In genomic region chr1:20653513-20654506, GRCm38 (mm10) we compare ENCODE assay signal across 24 mouse cellular contexts. TPM values are rescaled to one million over a fixed set of nuclear protein-coding genes. Genes with fewer than 3 reads are reported as not detected.
DNase-seq lines count a peak whose midpoint lies in the region; ATAC-seq and TF ChIP-seq lines count a peak whose summit lies in the region.
"Had no signal": no experiment of that assay in that cellular context is flagged by ENCODE, and none has a peak within 500 bp of the region (broad histone marks: within the 10 kb centered on the region; RNA-seq: fewer than 3 reads in every experiment).

No protein-coding gene starts in this region.

- ATAC-seq in stomach, embryonic 15.5 days (ENCODE audit: insufficient read depth, low FRiP score, low read depth), result no peak; the same call in 1 of the 2 replicates
- ATAC-seq in stomach, postnatal 0 days (ENCODE audit: low FRiP score, low TSS enrichment), result no peak
- ATAC-seq: activated CD4-positive, CD25-positive, alpha-beta regulatory T cell, adult 4 months; CD4-positive, CD25-positive, alpha-beta regulatory T cell, adult 4 months; inflammation-experienced regulatory T-cells, adult 6 months had no signal

- WGBS in stomach, embryonic 15.5 days, result 46% methylated on average over 6 of the region's 6 CpGs
- WGBS in stomach, postnatal 0 days, result 52% methylated on average over 6 of the region's 6 CpGs

- no peak overlapping the region for H3K4me2 ChIP-seq in stomach, embryonic 15.5 days
- H3K4me2 ChIP-seq in stomach, postnatal 0 days (replicated peaks; ENCODE audit: low read depth), result no peak overlapping the region
- H3K4me2 ChIP-seq: forebrain, embryonic 12.5 days; heart, embryonic 12.5 days; hindbrain, embryonic 13.5 days; midbrain, embryonic 12.5 days had no signal

- TF ChIP-seq CTCF in stomach, postnatal 0 days (IDR thresholded peaks at IDR 0.05; ENCODE audit: low read depth), result no peak

- intact Hi-C loops in left cerebral cortex, postnatal 4 days (cut with DNase I), result no loop called here

- DNase-seq in adrenal gland, postnatal 36 days, result peak; percentile 0 to 10
- DNase-seq in adrenal gland, postnatal 14 days, result no peak
- no peak for DNase-seq in stomach, postnatal 0 days (ENCODE audit: low spot score)
- peak; percentile 60 for DNase-seq in kidney, postnatal 10 days
- no peak for DNase-seq in cerebellum, adult 11 months
- no peak for DNase-seq in layer of hippocampus, adult 8-10 months (ENCODE audit: low spot score in 2 of 2)
- DNase-seq in left cerebral cortex, postnatal 4 days, result no peak
- DNase-seq: cerebellum, adult 2 months; cerebellum, postnatal 36 days; heart, adult 11 months; heart, postnatal 14 days; layer of hippocampus, adult 9-11 months; right cerebral cortex, postnatal 14 days; thymus, adult 2 months had no signal

- H3K27ac ChIP-seq in stomach, embryonic 15.5 days, result 0 out of 2 replicates have a peak overlapping the region, but pooled peaks have one; percentile 6
- H3K27ac ChIP-seq in stomach, postnatal 0 days (replicated peaks), result no peak overlapping the region
- H3K27ac ChIP-seq: embryonic facial prominence, embryonic 10.5 days; forebrain, embryonic 12.5 days; hindbrain, embryonic 13.5 days; macrophage; midbrain, embryonic 12.5 days had no signal

- H3K4me3 ChIP-seq in stomach, embryonic 15.5 days (replicated peaks), result no peak overlapping the region
- no peak overlapping the region for H3K4me3 ChIP-seq in stomach, postnatal 0 days (ENCODE audit: low read depth, low read length)
- H3K4me3 ChIP-seq: embryonic facial prominence, embryonic 10.5 days; forebrain, embryonic 12.5 days; heart, embryonic 12.5 days; hindbrain, embryonic 13.5 days; midbrain, embryonic 12.5 days had no signal

- no peak for TF ChIP-seq EP300 in stomach, postnatal 0 days (optimal IDR thresholded peaks at IDR 0.05)

- H3K9me3 ChIP-seq in stomach, embryonic 15.5 days, result no peaks in the 10 kb centered on the region
- no peaks in the 10 kb centered on the region for H3K9me3 ChIP-seq in stomach, postnatal 0 days (ENCODE audit: control insufficient read depth, low read length)
- H3K9me3 ChIP-seq: embryonic facial prominence, embryonic 10.5 days; forebrain, embryonic 12.5 days; heart, embryonic 12.5 days; hindbrain, embryonic 13.5 days; midbrain, embryonic 12.5 days had no signal

- no peaks in the 10 kb centered on the region for H3K36me3 ChIP-seq in stomach, embryonic 15.5 days
- H3K36me3 ChIP-seq in stomach, postnatal 0 days (ENCODE audit: control insufficient read depth, insufficient read depth, low read length), result no peaks in the 10 kb centered on the region
- H3K36me3 ChIP-seq: embryonic facial prominence, embryonic 10.5 days; forebrain, embryonic 12.5 days; heart, embryonic 12.5 days; hindbrain, embryonic 13.5 days; midbrain, embryonic 12.5 days had no signal

- no peaks in the 10 kb centered on the region for H3K4me1 ChIP-seq in stomach, embryonic 15.5 days
- no peaks in the 10 kb centered on the region for H3K4me1 ChIP-seq in stomach, postnatal 0 days (replicated peaks; ENCODE audit: control insufficient read depth, insufficient read depth)
- H3K4me1 ChIP-seq: embryonic facial prominence, embryonic 10.5 days; forebrain, embryonic 12.5 days; heart, embryonic 12.5 days; hindbrain, embryonic 13.5 days; midbrain, embryonic 12.5 days had no signal

- no peaks in the 10 kb centered on the region for H3K27me3 ChIP-seq in stomach, embryonic 15.5 days (replicated peaks)
- H3K27me3 ChIP-seq in stomach, postnatal 0 days (ENCODE audit: control insufficient read depth, insufficient read depth, low read length), result no peaks in the 10 kb centered on the region
- H3K27me3 ChIP-seq: forebrain, embryonic 12.5 days; heart, embryonic 12.5 days; hindbrain, embryonic 13.5 days; midbrain, embryonic 12.5 days had no signal

- no peak overlapping the region for H3K9ac ChIP-seq in stomach, embryonic 15.5 days
- H3K9ac ChIP-seq in stomach, postnatal 0 days (ENCODE audit: low read length), result no peak overlapping the region
- H3K9ac ChIP-seq: forebrain, embryonic 12.5 days; heart, embryonic 12.5 days; hindbrain, embryonic 13.5 days; midbrain, embryonic 12.5 days had no signal

RNA-seq across cellular contexts. Expression of gene Pkhd1, which starts 35.9 kb away (rescaled TPM):
- under 1 TPM in 1 of 2 experiments, not detected in 1; 0.03 TPM for total RNA-seq in adrenal gland, postnatal 36 days (2021)
- total RNA-seq in adrenal gland, postnatal 14 days (2021), result 0.04 and 0.78 TPM in 2 replicates
- 1.1 and 1.6 TPM in 2 replicates for polyA plus RNA-seq in stomach, embryonic 15.5 days (2015; fragmentation: Nextera tagmentation; extraction: Ambion mirVana)
- polyA plus RNA-seq in stomach, postnatal 0 days (2015; fragmentation: Nextera tagmentation; extraction: Ambion mirVana), result 0.39 and 0.57 TPM in 2 replicates
- total RNA-seq in layer of hippocampus, adult 8-10 months (2022), result under 1 TPM in 1 of 4 experiments, not detected in 3; 0.04 TPM
- under 1 TPM in 1 of 2 experiments, not detected in 1; 0.16 TPM for total RNA-seq in left cerebral cortex, postnatal 4 days (2021)
- total RNA-seq: heart, postnatal 14 days had no signal
- polyA plus RNA-seq: CD4-positive, CD25-positive, alpha-beta regulatory T cell, adult 4 months; heart, embryonic 12.5 days; hindbrain, embryonic 13.5 days; inflammation-experienced regulatory T-cells, adult 6 months; macrophage; midbrain, embryonic 12.5 days had no signal

Comparison
In these comparisons a context has a peak if more than half of its experiments do, and no peak if none do; other contexts are left out.
1. DNase-seq: peak in adrenal gland, postnatal 36 days (2 of 2) and kidney, postnatal 10 days (single experiment); none in adrenal gland, postnatal 14 days (single experiment), stomach, postnatal 0 days (single experiment), cerebellum, adult 11 months (single experiment), layer of hippocampus, adult 8-10 months (0 of 2) and left cerebral cortex, postnatal 4 days (single experiment).